Mouse (Mus musculus) myocyte (in vitro differentiated cells): ENCODE data around the gene Mrps27.

ENCODE experiments used
- E2F4 ChIP-seq: IDR thresholded peaks from one replicate; pipeline ENCODE4 v1.6.1; 2011; ENCODE audit warnings: mild to moderate bottlenecking, control low read depth, moderate library complexity; ENCODE audit not compliant: insufficient read depth
- MAX ChIP-seq: IDR thresholded peaks from one replicate; pipeline ENCODE4 v1.6.1; 2011; ENCODE audit warnings: low read depth, mild to moderate bottlenecking, control low read depth
- MYOD1 ChIP-seq, 3 experiments: IDR thresholded peaks; one replicate each; pipeline ENCODE4 v1.6.1; 2011; ENCODE audit warnings: control low read depth in 2 of 3, low read depth in 2 of 3, mild to moderate bottlenecking in 2 of 3, moderate library complexity in 1 of 3; ENCODE audit not compliant: insufficient read length in 2 of 3, control insufficient read depth in 1 of 3
- MYOG ChIP-seq, 3 experiments: IDR thresholded peaks; one replicate each; pipeline ENCODE4 v1.6.1; 2011; ENCODE audit warnings: control low read depth in 2 of 3, low read depth in 2 of 3, mild to moderate bottlenecking in 2 of 3; ENCODE audit not compliant: insufficient read length in 2 of 3, control insufficient read depth in 1 of 3, insufficient read depth in 1 of 3
- POLR2A ChIP-seq: IDR thresholded peaks from one replicate; pipeline ENCODE4 v1.6.1; 2011; ENCODE audit warnings: low read depth, mild to moderate bottlenecking, control low read depth, moderate library complexity; ENCODE audit not compliant: insufficient read length
- POLR2AphosphoS2 ChIP-seq: IDR thresholded peaks from one replicate; pipeline ENCODE4 v1.6.1; 2011; ENCODE audit warnings: low read depth, control low read depth; ENCODE audit not compliant: insufficient read length
- REST ChIP-seq: IDR thresholded peaks from one replicate; pipeline ENCODE4 v1.6.1; 2011; ENCODE audit warnings: mild to moderate bottlenecking, control low read depth, moderate library complexity; ENCODE audit not compliant: insufficient read depth, insufficient read length
- TCF12 ChIP-seq: IDR thresholded peaks from one replicate; pipeline ENCODE4 v1.6.1; 2011; ENCODE audit warnings: mild to moderate bottlenecking, control low read depth; ENCODE audit not compliant: poor library complexity, insufficient read depth, severe bottlenecking
- TCF3 ChIP-seq: IDR thresholded peaks from one replicate; pipeline ENCODE4 v1.6.1; 2011; ENCODE audit warnings: low read depth, control low read depth; ENCODE audit not compliant: insufficient read length
- USF1 ChIP-seq: IDR thresholded peaks from one replicate; pipeline ENCODE4 v1.6.1; 2011; ENCODE audit warnings: low read depth, mild to moderate bottlenecking, control low read depth, moderate library complexity

GRCm38 (mm10) chr13:99454977-99455376 lies 110.4 kb downstream of the Mrps27 start:
- TF ChIP-seq MYOG (IDR thresholded peaks at IDR 0.05; ENCODE audit: control insufficient read depth in 1 of 3, insufficient read depth in 1 of 3, insufficient read length in 2 of 3, low read depth in 2 of 3) (no peak), MAX (no peak), POLR2A (no peak), USF1 (no peak), MYOD1 (IDR thresholded peaks at IDR 0.05; ENCODE audit: control insufficient read depth in 1 of 3, insufficient read length in 2 of 3, low read depth in 2 of 3) (no peak), TCF3 (no peak), REST (no peak), TCF12 (no peak), POLR2AphosphoS2 (no peak), E2F4 (no peak)
